Mouse (Mus musculus) bone marrow, adult 2 months (tissue): ENCODE measurements around the gene Dlec1.

Experiments used
- CTCF ChIP-seq: fragments of 200-500 bp; IDR thresholded peaks from 2 replicates; pipeline ENCODE4 v1.5.1; 2011; ENCODE audit warnings: low read length, control low read depth; ENCODE audit not compliant: control insufficient read depth, insufficient read depth
- POLR2A ChIP-seq: fragments of 200-500 bp; IDR thresholded peaks from 2 replicates; pipeline ENCODE4 v1.6.1; 2011; ENCODE audit warnings: low read depth, mild to moderate bottlenecking, control low read depth, low read length, borderline replicate concordance; ENCODE audit not compliant: control insufficient read depth

GRCm38 (mm10) chr9:119070173-119070825 is 32.0 kb upstream of the Dlec1 start:
- TF ChIP-seq CTCF (no peak), POLR2A (no peak)
